Mouse (Mus musculus): Measurements from ENCODE around the gene Pced1b. TPM values are rescaled to one million over a fixed set of nuclear protein-coding genes. Genes with fewer than 3 reads are reported as not detected.

The Pced1b gene
- polyA plus RNA-seq, 1 experiment from 2014 or later: 1.9 TPM

DNA sequence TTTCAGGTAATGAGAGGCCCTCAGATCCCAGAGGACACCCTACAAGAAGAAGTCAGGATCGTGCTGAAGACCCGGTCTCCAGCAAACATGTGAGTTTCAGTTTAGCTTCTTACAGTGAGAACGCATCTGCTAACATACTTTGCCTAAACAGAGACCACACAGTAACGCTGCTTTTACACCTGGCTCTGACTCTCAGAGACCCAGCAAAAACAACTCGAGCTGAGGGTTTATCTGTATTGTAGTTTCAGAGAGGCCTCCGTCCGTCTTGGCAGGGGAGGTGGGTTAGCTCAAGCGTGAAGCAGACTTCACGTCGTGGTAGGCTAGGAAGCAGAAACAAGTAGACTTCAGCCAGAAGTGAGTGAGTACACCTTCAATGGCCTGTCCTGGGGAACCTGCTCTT, 30.4 kb downstream of the Pced1b start:
- Histone ChIP-seq H3K4me3 (no peak overlapping the region), H3K9me3 (replicated peaks) (no peaks in the 10 kb centered on the region), H3K27me3 (no peaks in the 10 kb centered on the region), H3K27ac (no peak overlapping the region), H3K4me1 (replicated peaks) (no peaks in the 10 kb centered on the region; the same call in 1 of the 2 replicates), H3K4me2 (no peak overlapping the region), H3K9ac (no peak overlapping the region), H3K36me3 (no peaks in the 10 kb centered on the region)
- 76% methylated on average over 10 of the region's 10 CpGs for WGBS
- no peak for ATAC-seq (replicated peaks; ENCODE audit: insufficient number of reproducible peaks, insufficient read depth, low FRiP score, low read depth)

GRCm38 (mm10) chr15:97278340-97278948, 31.5 kb downstream of the Pced1b start:
- no peak overlapping the region for H3K9ac ChIP-seq
- no peaks in the 10 kb centered on the region; the same call in 1 of the 2 replicates for H3K4me1 ChIP-seq (replicated peaks)
- H3K36me3 ChIP-seq: no peaks in the 10 kb centered on the region
- no peaks in the 10 kb centered on the region for H3K27me3 ChIP-seq
- no peak overlapping the region for H3K4me2 ChIP-seq
- no peak overlapping the region for H3K27ac ChIP-seq
- WGBS: 93% methylated on average over 9 of the region's 9 CpGs
- H3K9me3 ChIP-seq (replicated peaks): no peaks in the 10 kb centered on the region
- ATAC-seq (replicated peaks; ENCODE audit: insufficient number of reproducible peaks, insufficient read depth, low FRiP score, low read depth): no peak
- no peak overlapping the region for H3K4me3 ChIP-seq

GRCm38 (mm10) chr15:97280131-97280530, 33.2 kb downstream of the Pced1b start:
- no peaks in the 10 kb centered on the region for H3K9me3 ChIP-seq (replicated peaks)
- H3K36me3 ChIP-seq: no peaks in the 10 kb centered on the region
- no peak overlapping the region for H3K27ac ChIP-seq
- no peak overlapping the region for H3K4me3 ChIP-seq
- no peak for ATAC-seq (replicated peaks; ENCODE audit: insufficient number of reproducible peaks, insufficient read depth, low FRiP score, low read depth)
- H3K27me3 ChIP-seq: no peaks in the 10 kb centered on the region
- H3K4me2 ChIP-seq: no peak overlapping the region
- H3K9ac ChIP-seq: no peak overlapping the region
- WGBS: 74% methylated on average over 8 of the region's 8 CpGs
- no peaks in the 10 kb centered on the region; the same call in 1 of the 2 replicates for H3K4me1 ChIP-seq (replicated peaks)

GRCm38 (mm10) chr15:97280776-97281175, 33.9 kb downstream of the Pced1b start:
- Histone ChIP-seq H3K27me3 (no peaks in the 10 kb centered on the region), H3K27ac (no peak overlapping the region), H3K4me1 (replicated peaks) (no peaks in the 10 kb centered on the region; the same call in 1 of the 2 replicates), H3K4me2 (no peak overlapping the region), H3K4me3 (no peak overlapping the region), H3K9ac (no peak overlapping the region), H3K9me3 (replicated peaks) (no peaks in the 10 kb centered on the region), H3K36me3 (no peaks in the 10 kb centered on the region)
- WGBS: 41% methylated on average over 9 of the region's 9 CpGs
- no peak for ATAC-seq (replicated peaks; ENCODE audit: insufficient number of reproducible peaks, insufficient read depth, low FRiP score, low read depth)

DNA sequence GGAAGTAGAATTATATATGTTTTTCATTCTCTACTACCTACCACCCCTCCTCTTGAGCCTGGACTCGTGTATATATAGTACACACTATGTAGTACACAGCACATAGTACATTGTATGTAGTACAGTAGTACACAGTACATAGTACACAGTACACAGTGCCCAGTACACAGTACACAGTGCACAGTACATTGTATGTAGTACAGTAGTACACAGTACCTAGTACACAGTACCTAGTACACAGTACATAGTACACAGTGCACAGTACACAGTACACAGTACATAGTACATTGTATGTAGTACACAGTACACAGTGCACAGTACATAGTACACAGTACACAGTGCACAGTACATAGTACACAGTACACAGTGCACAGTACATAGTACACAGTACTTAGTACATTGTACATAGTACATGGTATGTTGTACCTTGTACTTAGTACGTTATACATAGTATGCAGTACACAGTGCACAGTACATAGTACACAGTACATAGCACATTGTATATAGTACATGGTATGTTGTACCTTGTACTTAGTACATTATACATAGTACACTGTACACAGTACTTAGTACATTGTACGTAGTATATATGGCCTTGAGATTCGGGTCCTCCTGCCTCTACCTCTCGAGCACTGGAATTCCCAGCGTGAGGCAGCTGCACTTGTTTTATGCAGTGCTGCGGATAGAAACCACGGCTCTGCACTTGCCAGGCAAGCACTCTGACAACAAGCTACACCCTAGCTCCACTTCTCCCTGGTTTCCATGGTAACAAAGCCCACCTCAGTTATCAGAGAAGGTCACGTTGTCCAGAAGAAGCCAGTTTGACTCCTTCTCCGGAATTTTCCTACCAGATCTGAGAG, 35.0 kb downstream of the Pced1b start:
- H3K4me3 ChIP-seq: no peak overlapping the region
- H3K9ac ChIP-seq: no peak overlapping the region
- no peaks in the 10 kb centered on the region for H3K36me3 ChIP-seq
- WGBS: 55% methylated on average over 10 of the region's 10 CpGs
- no peaks in the 10 kb centered on the region for H3K9me3 ChIP-seq (replicated peaks)
- no peak for ATAC-seq (replicated peaks; ENCODE audit: insufficient number of reproducible peaks, insufficient read depth, low FRiP score, low read depth)
- H3K27me3 ChIP-seq: no peaks in the 10 kb centered on the region
- H3K27ac ChIP-seq: no peak overlapping the region
- H3K4me2 ChIP-seq: no peak overlapping the region
- H3K4me1 ChIP-seq (replicated peaks): no peaks in the 10 kb centered on the region; the same call in 1 of the 2 replicates

DNA sequence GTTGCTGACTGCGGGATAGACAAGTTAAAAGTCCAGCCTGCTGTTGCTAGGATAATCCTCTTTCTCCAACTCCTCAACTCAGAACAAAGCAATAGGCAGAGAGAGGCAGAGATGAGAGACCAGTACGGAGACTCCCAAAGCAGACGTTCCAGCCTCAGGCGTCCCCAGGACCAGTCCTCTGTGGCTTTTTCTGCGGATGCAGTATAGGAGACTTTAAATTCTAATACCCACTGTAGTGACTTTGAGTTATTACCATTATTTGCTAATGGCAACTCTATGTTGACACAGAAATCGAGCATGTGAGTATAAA, 35.6 kb downstream of the Pced1b start:
- no peak overlapping the region for H3K9ac ChIP-seq
- no peak overlapping the region for H3K4me2 ChIP-seq
- H3K9me3 ChIP-seq (replicated peaks): no peaks in the 10 kb centered on the region
- H3K4me1 ChIP-seq (replicated peaks): no peaks in the 10 kb centered on the region; the same call in 1 of the 2 replicates
- 62% methylated on average over 6 of the region's 6 CpGs for whole genome bisulfite sequencing
- no peaks in the 10 kb centered on the region for H3K27me3 ChIP-seq
- no peak overlapping the region for H3K27ac ChIP-seq
- no peak for ATAC-seq (replicated peaks; ENCODE audit: insufficient number of reproducible peaks, insufficient read depth, low FRiP score, low read depth)
- no peak overlapping the region for H3K4me3 ChIP-seq
- H3K36me3 ChIP-seq: no peaks in the 10 kb centered on the region

- ATAC-seq (replicated peaks; ENCODE audit: insufficient number of reproducible peaks, insufficient read depth, low FRiP score, low read depth): no peak
- WGBS: 51% methylated on average over 5 of the region's 5 CpGs
- no peaks in the 10 kb centered on the region for H3K36me3 ChIP-seq
- H3K9me3 ChIP-seq (replicated peaks): no peaks in the 10 kb centered on the region
- no peak overlapping the region for H3K4me3 ChIP-seq
- no peaks in the 10 kb centered on the region for H3K27me3 ChIP-seq
- no peak overlapping the region for H3K9ac ChIP-seq
- no peak overlapping the region for H3K4me2 ChIP-seq
- H3K27ac ChIP-seq: no peak overlapping the region
- no peaks in the 10 kb centered on the region; the same call in 1 of the 2 replicates for H3K4me1 ChIP-seq (replicated peaks)
Measured at GRCm38 (mm10) chr15:97284201-97284600, 37.3 kb downstream of the Pced1b start.

DNA sequence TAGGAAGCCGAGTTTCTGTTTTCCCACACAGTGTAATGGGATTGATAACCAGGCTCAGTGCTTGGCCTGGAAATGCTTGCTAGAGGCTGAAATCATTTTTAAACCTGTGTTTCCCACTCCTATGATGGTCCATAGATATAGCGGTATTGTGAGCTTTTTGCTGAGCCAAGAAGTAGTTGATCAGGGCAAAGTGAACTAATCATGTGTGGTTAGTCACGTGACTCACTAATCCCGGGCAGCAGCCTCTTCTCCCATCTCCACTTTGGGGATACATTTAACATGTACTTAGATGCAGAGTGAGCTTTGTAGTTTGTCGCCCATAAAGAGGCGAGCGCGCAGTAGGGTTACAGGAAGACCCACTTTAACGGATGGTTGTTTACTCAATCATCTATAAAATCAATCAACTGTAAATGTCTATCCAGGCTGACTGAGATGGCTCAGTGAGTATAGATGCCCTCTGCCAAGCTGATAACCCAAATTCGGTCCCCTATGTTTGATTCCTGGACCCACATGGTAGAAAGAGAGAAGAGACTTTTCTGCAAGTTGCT, 38.8 kb downstream of the Pced1b start:
- no peak overlapping the region for H3K9ac ChIP-seq
- ATAC-seq (replicated peaks; ENCODE audit: insufficient number of reproducible peaks, insufficient read depth, low FRiP score, low read depth): no peak
- H3K9me3 ChIP-seq (replicated peaks): no peaks in the 10 kb centered on the region
- no peaks in the 10 kb centered on the region; the same call in 1 of the 2 replicates for H3K4me1 ChIP-seq (replicated peaks)
- H3K36me3 ChIP-seq: no peaks in the 10 kb centered on the region
- H3K4me3 ChIP-seq: no peak overlapping the region
- no peaks in the 10 kb centered on the region for H3K27me3 ChIP-seq
- H3K27ac ChIP-seq: no peak overlapping the region
- 82% methylated on average over 10 of the region's 10 CpGs for WGBS
- no peak overlapping the region for H3K4me2 ChIP-seq

DNA sequence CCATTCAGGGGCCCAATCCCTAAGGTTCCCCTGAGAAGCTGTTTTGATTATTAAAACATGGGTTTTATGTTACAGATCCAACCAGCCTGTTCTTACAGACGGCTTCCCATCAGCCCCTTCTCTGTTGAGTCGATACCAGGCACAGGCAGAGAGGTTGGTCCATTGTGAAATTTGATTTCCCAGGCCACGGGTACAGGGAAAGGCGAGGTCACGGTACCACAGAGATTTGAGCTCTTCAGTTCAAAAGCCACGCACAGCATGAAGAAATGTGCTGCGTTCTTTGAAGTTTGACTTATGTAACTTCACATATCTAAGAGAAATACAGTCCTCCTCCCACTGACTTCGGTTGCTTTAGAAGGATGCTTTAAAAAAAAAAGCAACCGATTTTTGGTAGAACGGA, 39.8 kb downstream of the Pced1b start:
- Histone ChIP-seq H3K4me2 (no peak overlapping the region), H3K9ac (no peak overlapping the region), H3K27me3 (no peaks in the 10 kb centered on the region), H3K36me3 (no peaks in the 10 kb centered on the region), H3K4me3 (no peak overlapping the region), H3K9me3 (replicated peaks) (no peaks in the 10 kb centered on the region), H3K27ac (no peak overlapping the region), H3K4me1 (replicated peaks) (no peaks in the 10 kb centered on the region; the same call in 1 of the 2 replicates)
- WGBS: 87% methylated on average over 10 of the region's 10 CpGs
- ATAC-seq (replicated peaks; ENCODE audit: insufficient number of reproducible peaks, insufficient read depth, low FRiP score, low read depth): no peak

GRCm38 (mm10) chr15:97287436-97288143, 40.7 kb downstream of the Pced1b start:
- Histone ChIP-seq H3K9me3 (replicated peaks) (no peaks in the 10 kb centered on the region), H3K4me3 (no peak overlapping the region), H3K27ac (no peak overlapping the region), H3K4me2 (no peak overlapping the region), H3K27me3 (no peaks in the 10 kb centered on the region), H3K9ac (no peak overlapping the region), H3K36me3 (no peaks in the 10 kb centered on the region), H3K4me1 (replicated peaks) (no peaks in the 10 kb centered on the region)
- ATAC-seq (replicated peaks; ENCODE audit: insufficient number of reproducible peaks, insufficient read depth, low FRiP score, low read depth): no peak
- WGBS: 88% methylated on average over 5 of the region's 5 CpGs

- Histone ChIP-seq H3K4me3 (no peak overlapping the region), H3K4me2 (no peak overlapping the region), H3K9ac (no peak overlapping the region), H3K9me3 (replicated peaks) (no peaks in the 10 kb centered on the region), H3K4me1 (replicated peaks) (no peaks in the 10 kb centered on the region), H3K27ac (no peak overlapping the region), H3K27me3 (no peaks in the 10 kb centered on the region), H3K36me3 (no peaks in the 10 kb centered on the region)
- 80% methylated on average over 13 of the region's 13 CpGs for WGBS
- ATAC-seq (replicated peaks; ENCODE audit: insufficient number of reproducible peaks, insufficient read depth, low FRiP score, low read depth): no peak
Measured at GRCm38 (mm10) chr15:97288690-97289089, 41.8 kb downstream of the Pced1b start.
